Mouse (Mus musculus): ENCODE data around the gene Aoc3.
"Not testable (repeated sequence)": the region's sequence is repeated elsewhere in the genome, so short reads cannot be mapped to it uniquely, and the experiment has no call there.

The Aoc3 gene

GRCm38 (mm10) chr11:101328941-101329635 lies 1.3 kb upstream of the Aoc3 start:
- DNase-seq (ENCODE audit: low read depth): no peak

GRCm38 (mm10) chr11:101330961-101331360 lies 556 bp downstream of the Aoc3 start:
- DNase-seq (ENCODE audit: low read depth): not testable (repeated sequence)

GRCm38 (mm10) chr11:101332537-101332936 lies 2.1 kb downstream of the Aoc3 start:
- no peak for DNase-seq (ENCODE audit: low read depth)

GRCm38 (mm10) chr11:101334023-101334422 lies 3.6 kb downstream of the Aoc3 start:
- DNase-seq (ENCODE audit: low read depth): no peak

- no peak for DNase-seq (ENCODE audit: low read depth)
Observed at GRCm38 (mm10) chr11:101334516-101334915, 4.1 kb downstream of the Aoc3 start.

GRCm38 (mm10) chr11:101335685-101336084 lies 5.3 kb downstream of the Aoc3 start:
- DNase-seq (ENCODE audit: low read depth): no peak

- DNase-seq (ENCODE audit: low read depth): peak; percentile 47
Observed at GRCm38 (mm10) chr11:101338123-101338760, 7.8 kb downstream of the Aoc3 start.

GRCm38 (mm10) chr11:101347083-101347775 lies 16.8 kb downstream of the Aoc3 start:
- no peak for DNase-seq (ENCODE audit: low read depth)

- no peak for DNase-seq (ENCODE audit: low read depth)
Observed at GRCm38 (mm10) chr11:101348774-101349173, 18.4 kb downstream of the Aoc3 start.

GRCm38 (mm10) chr11:101349216-101349615 lies 18.8 kb downstream of the Aoc3 start:
- no peak for DNase-seq (ENCODE audit: low read depth)

GRCm38 (mm10) chr11:101351100-101351720 lies 20.8 kb downstream of the Aoc3 start:
- DNase-seq (ENCODE audit: low read depth): no peak

- no peak for DNase-seq (ENCODE audit: low read depth)
Observed at GRCm38 (mm10) chr11:101351721-101352111, 21.3 kb downstream of the Aoc3 start.

GRCm38 (mm10) chr11:101353436-101353835 lies 23.0 kb downstream of the Aoc3 start:
- DNase-seq (ENCODE audit: low read depth): no peak

- no peak for DNase-seq (ENCODE audit: low read depth)
Observed at GRCm38 (mm10) chr11:101354438-101355010, 24.1 kb downstream of the Aoc3 start.

GRCm38 (mm10) chr11:101355916-101356315 lies 25.5 kb downstream of the Aoc3 start:
- no peak for DNase-seq (ENCODE audit: low read depth)

- no peak for DNase-seq (ENCODE audit: low read depth)
Observed at GRCm38 (mm10) chr11:101357505-101358182, 27.2 kb downstream of the Aoc3 start.

GRCm38 (mm10) chr11:101359776-101360175 lies 29.4 kb downstream of the Aoc3 start:
- DNase-seq (ENCODE audit: low read depth): no peak

GRCm38 (mm10) chr11:101360651-101361113 lies 30.3 kb downstream of the Aoc3 start:
- no peak for DNase-seq (ENCODE audit: low read depth)

GRCm38 (mm10) chr11:101364531-101364931 lies 34.1 kb downstream of the Aoc3 start:
- DNase-seq (ENCODE audit: low read depth): no peak

GRCm38 (mm10) chr11:101367326-101367935 lies 37.0 kb downstream of the Aoc3 start, which contains the start of gene G6pc:
G6pc (plus strand) TSS chr11:101367561.
- DNase-seq (ENCODE audit: low read depth): no peak

- DNase-seq (ENCODE audit: low read depth): no peak
Observed at GRCm38 (mm10) chr11:101370141-101370540, 39.7 kb downstream of the Aoc3 start.
